Mouse (Mus musculus) erythroblast, embryonic 14.5 days (primary cell): ENCODE measurements around the gene Odf3b. TPM values are rescaled to one million over a fixed set of nuclear protein-coding genes. Genes with fewer than 3 reads are reported as not detected.

ENCODE experiments used
- H3K27me3 ChIP-seq: 2 replicates; pipeline ENCODE4 v1.6.1; 2012; ENCODE audit warnings: inconsistent platforms; ENCODE audit not compliant: control insufficient read depth
- H3K36me3 ChIP-seq: 2 replicates; pipeline ENCODE4 v1.6.1; 2012; ENCODE audit warnings: mild to moderate bottlenecking, inconsistent platforms; ENCODE audit not compliant: control insufficient read depth
- H3K4me1 ChIP-seq: 2 replicates; pipeline ENCODE4 v1.6.1; 2012; ENCODE audit warnings: inconsistent platforms; ENCODE audit not compliant: control insufficient read depth
- H3K4me3 ChIP-seq: replicated peaks from 2 replicates; pipeline ENCODE3; 2012; ENCODE audit warnings: moderate library complexity, mild to moderate bottlenecking, inconsistent platforms
- H3K9me3 ChIP-seq: 2 replicates; pipeline ENCODE4 v1.6.1; 2012; ENCODE audit warnings: low read length, inconsistent platforms, mixed read lengths; ENCODE audit not compliant: control insufficient read depth
- GATA1 ChIP-seq: IDR thresholded peaks from 2 replicates; pipeline ENCODE4 v1.6.1; 2012; ENCODE audit warnings: low read length, inconsistent platforms, mixed read lengths
- TAL1 ChIP-seq: IDR thresholded peaks from 3 replicates; pipeline ENCODE4 v1.6.1; 2012; ENCODE audit warnings: low read length, inconsistent platforms, mixed read lengths
- polyA plus RNA-seq: library from polyadenylated mRNA; stranded (reverse); fragments of >175 nt; gene quantifications from 2 replicates; pipeline ENCODE4 v1.2.3, GENCODE M21; 2012

Gene Odf3b
- polyA plus RNA-seq, 1 experiment, result 0.44 TPM

GRCm38 (mm10) chr15:89352054-89352453, 27.0 kb downstream of the Odf3b start:
- peaks cover 27% of the 10 kb centered on the region for H3K4me1 ChIP-seq
- no peaks in the 10 kb centered on the region for H3K9me3 ChIP-seq
- peaks cover 51% of the 10 kb centered on the region for H3K36me3 ChIP-seq
- TF ChIP-seq TAL1, result no peak
- no peak overlapping the region for H3K4me3 ChIP-seq
- no peaks in the 10 kb centered on the region for H3K27me3 ChIP-seq

- TF ChIP-seq TAL1 (no peak), GATA1 (no peak)
- Histone ChIP-seq H3K9me3 (no peaks in the 10 kb centered on the region), H3K36me3 (peaks cover 50% of the 10 kb centered on the region), H3K4me1 (peaks cover 21% of the 10 kb centered on the region), H3K27me3 (no peaks in the 10 kb centered on the region), H3K4me3 (no peak overlapping the region)
Observed at GRCm38 (mm10) chr15:89351302-89351701, 27.8 kb downstream of the Odf3b start.

- TF ChIP-seq GATA1, result no peak
- no peak for TF ChIP-seq TAL1
Observed at GRCm38 (mm10) chr15:89350447-89350846, 28.6 kb downstream of the Odf3b start.

GRCm38 (mm10) chr15:89343325-89343724, 35.8 kb downstream of the Odf3b start:
- no peak overlapping the region for H3K4me3 ChIP-seq
- no peaks in the 10 kb centered on the region for H3K9me3 ChIP-seq
- H3K36me3 ChIP-seq, result no peaks in the 10 kb centered on the region
- no peaks in the 10 kb centered on the region; the same call in 1 of the 2 replicates for H3K27me3 ChIP-seq
- H3K4me1 ChIP-seq, result no peaks in the 10 kb centered on the region
- TF ChIP-seq TAL1 (no peak), GATA1 (no peak)

More at GRCm38 (mm10) chr15:89350447-89350846, 28.6 kb downstream of the Odf3b start:
- H3K4me1 ChIP-seq, result peaks cover 21% of the 10 kb centered on the region
- H3K4me3 ChIP-seq, result no peak overlapping the region
- H3K9me3 ChIP-seq, result no peaks in the 10 kb centered on the region
- no peaks in the 10 kb centered on the region for H3K27me3 ChIP-seq
- peaks cover 50% of the 10 kb centered on the region for H3K36me3 ChIP-seq

- TF ChIP-seq GATA1, result no peak
- no peak overlapping the region for H3K4me3 ChIP-seq
- no peaks in the 10 kb centered on the region for H3K36me3 ChIP-seq
- H3K4me1 ChIP-seq, result no peaks in the 10 kb centered on the region
- H3K27me3 ChIP-seq, result no peaks in the 10 kb centered on the region; the same call in 1 of the 2 replicates
- H3K9me3 ChIP-seq, result no peaks in the 10 kb centered on the region
Observed at GRCm38 (mm10) chr15:89341678-89342077, 37.4 kb downstream of the Odf3b start.

- H3K4me3 ChIP-seq, result no peak overlapping the region
- no peaks in the 10 kb centered on the region; the same call in 1 of the 2 replicates for H3K27me3 ChIP-seq
- no peaks in the 10 kb centered on the region for H3K36me3 ChIP-seq
Observed at GRCm38 (mm10) chr15:89340136-89340535, 38.9 kb downstream of the Odf3b start.

GRCm38 (mm10) chr15:89339696-89340095, 39.4 kb downstream of the Odf3b start:
- no peaks in the 10 kb centered on the region; the same call in 1 of the 2 replicates for H3K27me3 ChIP-seq
- no peak for TF ChIP-seq GATA1
- no peak for TF ChIP-seq TAL1
- H3K36me3 ChIP-seq, result no peaks in the 10 kb centered on the region
- H3K4me1 ChIP-seq, result no peaks in the 10 kb centered on the region
- H3K4me3 ChIP-seq, result no peak overlapping the region
- H3K9me3 ChIP-seq, result no peaks in the 10 kb centered on the region

More at GRCm38 (mm10) chr15:89340136-89340535, 38.9 kb downstream of the Odf3b start:
- Histone ChIP-seq H3K4me1 (no peaks in the 10 kb centered on the region), H3K9me3 (no peaks in the 10 kb centered on the region)
- TF ChIP-seq TAL1, result no peak

- Histone ChIP-seq H3K36me3 (no peaks in the 10 kb centered on the region), H3K9me3 (no peaks in the 10 kb centered on the region), H3K27me3 (peaks cover 3% of the 10 kb centered on the region), H3K4me3 (no peak overlapping the region), H3K4me1 (no peaks in the 10 kb centered on the region)
- TF ChIP-seq GATA1 (no peak), TAL1 (no peak)
Observed at GRCm38 (mm10) chr15:89336422-89336821, 42.7 kb downstream of the Odf3b start.

- Histone ChIP-seq H3K27me3 (peaks cover 3% of the 10 kb centered on the region; the same call in 1 of the 2 replicates), H3K4me1 (no peaks in the 10 kb centered on the region), H3K9me3 (no peaks in the 10 kb centered on the region), H3K4me3 (no peak overlapping the region), H3K36me3 (no peaks in the 10 kb centered on the region)
- TF ChIP-seq TAL1 (no peak), GATA1 (no peak)
Observed at GRCm38 (mm10) chr15:89334774-89335537, 44.1 kb downstream of the Odf3b start.

- Histone ChIP-seq H3K9me3 (no peaks in the 10 kb centered on the region), H3K36me3 (no peaks in the 10 kb centered on the region), H3K27me3 (peaks cover 3% of the 10 kb centered on the region; the same call in 1 of the 2 replicates), H3K4me3 (no peak within 1 kb of the TSS), H3K4me1 (no peaks in the 10 kb centered on the region)
- TF ChIP-seq TAL1 (no peak), GATA1 (no peak)
Observed at GRCm38 (mm10) chr15:89334271-89334670, 44.8 kb downstream of the Odf3b start, which contains the start of gene Miox. Miox (plus strand) TSS chr15:89334398.

Other genes starting within 250 kb of the Odf3b start
- 0.02 and 0.03 TPM in 2 replicates for gene Mapk12, start 238.6 kb downstream of the Odf3b start, polyA plus RNA-seq
- gene Mapk11, start 229.7 kb downstream of the Odf3b start, polyA plus RNA-seq, result 0.02 TPM in 1 of 2 replicates, not detected in the other
- 0.86 and 1.1 TPM in 2 replicates for gene Plxnb2, start 198.5 kb downstream of the Odf3b start, polyA plus RNA-seq
- gene Dennd6b, start 182.8 kb downstream of the Odf3b start, polyA plus RNA-seq, result 0.62 and 0.88 TPM in 2 replicates
- 9.5 and 14.5 TPM in 2 replicates for gene Ppp6r2, start 167.7 kb downstream of the Odf3b start, polyA plus RNA-seq
- gene Sbf1, start 64.0 kb downstream of the Odf3b start, polyA plus RNA-seq, result 28.7 and 42.5 TPM in 2 replicates
- 0.27 and 0.53 TPM in 2 replicates for gene Adm2, start 56.6 kb downstream of the Odf3b start, polyA plus RNA-seq
- gene Miox, start 44.9 kb downstream of the Odf3b start, polyA plus RNA-seq, result not detected in 2 replicates
- 29.8 and 31.5 TPM in 2 replicates for gene Lmf2, start 23.6 kb downstream of the Odf3b start, polyA plus RNA-seq
- 17.1 and 19.8 TPM in 2 replicates for gene Ncaph2, start 23.6 kb downstream of the Odf3b start, polyA plus RNA-seq
- gene Sco2, start 5.4 kb downstream of the Odf3b start, polyA plus RNA-seq, result 0.47 and 0.81 TPM in 2 replicates
- gene Tymp, start 2.2 kb downstream of the Odf3b start, polyA plus RNA-seq, result 0.16 and 0.17 TPM in 2 replicates
- gene Klhdc7b, start 5.6 kb upstream of the Odf3b start, polyA plus RNA-seq, result not detected in 2 replicates
- not detected in 2 replicates for gene Syce3, start 31.2 kb upstream of the Odf3b start, polyA plus RNA-seq
- gene Cpt1b, start 46.6 kb upstream of the Odf3b start, polyA plus RNA-seq, result 0.08 TPM in 1 of 2 replicates, not detected in the other
- gene C730034F03Rik, start 50.3 kb upstream of the Odf3b start, polyA plus RNA-seq, result 0.03 and 0.05 TPM in 2 replicates
- 0.08 and 0.15 TPM in 2 replicates for gene Gm44502, start 50.4 kb upstream of the Odf3b start, polyA plus RNA-seq
- 19.2 and 20.4 TPM in 2 replicates for gene Chkb, start 50.6 kb upstream of the Odf3b start, polyA plus RNA-seq
- not detected in 2 replicates for gene Mapk8ip2, start 74.6 kb upstream of the Odf3b start, polyA plus RNA-seq
- gene Arsa, start 98.1 kb upstream of the Odf3b start, polyA plus RNA-seq, result 0.30 and 0.59 TPM in 2 replicates
- 0.08 and 0.16 TPM in 2 replicates for gene Shank3, start 120.3 kb upstream of the Odf3b start, polyA plus RNA-seq
- not detected in 2 replicates for gene Acr, start 189.0 kb upstream of the Odf3b start, polyA plus RNA-seq
- 0.17 and 0.28 TPM in 2 replicates for gene Rabl2, start 212.6 kb upstream of the Odf3b start, polyA plus RNA-seq